Comparison of ENCODE assay signal across 10 mouse cellular contexts in genomic region chr11:31830213-31831151, GRCm38 (mm10). TPM values are rescaled to one million over a fixed set of nuclear protein-coding genes. Genes with fewer than 3 reads are reported as not detected.
DNase-seq lines count a peak whose midpoint lies in the region; ATAC-seq and TF ChIP-seq lines count a peak whose summit lies in the region.
"Had no signal": no experiment of that assay in that cellular context is flagged by ENCODE, and none has a peak within 500 bp of the region (broad histone marks: within the 10 kb centered on the region; RNA-seq: fewer than 3 reads in every experiment).

No protein-coding gene starts in this region.

- no peak for ATAC-seq in kidney, postnatal 0 days (replicated peaks; ENCODE audit: low FRiP score, low read depth)

- no peaks in the 10 kb centered on the region for H3K9me3 ChIP-seq in kidney, postnatal 0 days (replicated peaks; ENCODE audit: low read length)

- 46% methylated on average over 10 of the region's 10 CpGs for WGBS in liver, adult 2 months
- WGBS in kidney, postnatal 0 days, result 37% methylated on average over 10 of the region's 10 CpGs

- no peaks in the 10 kb centered on the region for H3K36me3 ChIP-seq in liver, adult 2 months (ENCODE audit: control insufficient read depth, insufficient read depth, low read length)
- H3K36me3 ChIP-seq in kidney, postnatal 0 days (ENCODE audit: insufficient read depth, low read length), result no peaks in the 10 kb centered on the region

- peak; percentile 63 to 84 for DNase-seq in adrenal gland, adult (ENCODE audit: inconsistent age in 2 of 2, low spot score in 1 of 2)
- no peak for DNase-seq in adrenal gland, adult 8-10 months
- DNase-seq in liver, adult 2 months (ENCODE audit: extremely low read depth, low read depth, low spot score), result peak; percentile 98
- DNase-seq in liver, result no peak
- DNase-seq in kidney, postnatal 0 days (ENCODE audit: low spot score), result peak; percentile 73
- DNase-seq in retina, embryonic 14.5 days (ENCODE audit: low spot score), result peak; percentile 24
- DNase-seq in ovary, postnatal 10 days (ENCODE audit: low spot score), result no peak
- DNase-seq in frontal cortex, postnatal 25 days (ENCODE audit: low spot score in 2 of 2), result no peak
- DNase-seq: thymus, postnatal 36 days had no signal

- peaks cover 42% of the 10 kb centered on the region for H3K4me1 ChIP-seq in liver, adult 2 months (ENCODE audit: control insufficient read depth, insufficient read depth, low read length)
- H3K4me1 ChIP-seq in kidney, postnatal 0 days (replicated peaks; ENCODE audit: insufficient read depth, low read length), result peaks cover 20% of the 10 kb centered on the region

- no peaks in the 10 kb centered on the region for H3K27me3 ChIP-seq in liver, adult 2 months (ENCODE audit: control insufficient read depth, insufficient read depth, low read length)
- H3K27me3 ChIP-seq in kidney, postnatal 0 days (ENCODE audit: insufficient read depth, low read length), result no peaks in the 10 kb centered on the region

- no peaks in the 10 kb centered on the region for H3K79me2 ChIP-seq in liver, adult 2 months (ENCODE audit: control insufficient read depth, insufficient read depth, low read length)

- no peak for TF ChIP-seq POLR2A in liver, adult 2 months (IDR thresholded peaks at IDR 0.05; ENCODE audit: extremely low read depth, insufficient read depth, low read length)

- H3K4me2 ChIP-seq in kidney, postnatal 0 days (ENCODE audit: low read length), result no peak overlapping the region

- H3K9ac ChIP-seq in liver, adult 2 months (ENCODE audit: low read depth, low read length), result peak overlapping the region; percentile 65
- H3K9ac ChIP-seq in kidney, postnatal 0 days (ENCODE audit: low read depth, low read length), result no peak overlapping the region

- H3K27ac ChIP-seq in liver, adult 2 months (replicated peaks; ENCODE audit: insufficient read depth, low read depth, low read length), result peak overlapping the region; percentile 89
- peak overlapping the region; percentile 79 for H3K27ac ChIP-seq in kidney, postnatal 0 days
- H3K27ac ChIP-seq: macrophage had no signal

- TF ChIP-seq CTCF in liver, adult 2 months (IDR thresholded peaks at IDR 0.05; ENCODE audit: low read depth, low read length), result no peak
- TF ChIP-seq CTCF in kidney, postnatal 0 days (IDR thresholded peaks at IDR 0.05; ENCODE audit: low read depth), result no peak

- no peak overlapping the region for H3K4me3 ChIP-seq in liver, adult 2 months (ENCODE audit: insufficient read depth, low read depth, low read length)
- no peak overlapping the region for H3K4me3 ChIP-seq in kidney, postnatal 0 days (replicated peaks; ENCODE audit: low read depth, low read length)

RNA-seq across cellular contexts. Expression of gene Cpeb4, which starts 41.5 kb away (rescaled TPM):
- 100 to 1,000 TPM in 3 of 4 experiments, 10 to 100 TPM in 1; 96.9 to 175 (median 107) TPM for total RNA-seq in adrenal gland, adult 8-10 months (2022)
- 30.6 and 37.0 TPM in 2 replicates for total RNA-seq in liver, adult 2 months (2014; rRNA removed)
- 9.0 and 10.3 TPM in 2 replicates for polyA plus RNA-seq in liver, adult 2 months (2012; rRNA removed)
- 6.1 and 6.7 TPM in 2 replicates for polyA plus RNA-seq in kidney, postnatal 0 days (2015; fragmentation: Nextera tagmentation; extraction: Ambion mirVana)

Comparison
In these comparisons a context has a peak if more than half of its experiments do, and no peak if none do; other contexts are left out.
1. DNase-seq: peak in adrenal gland, adult (2 of 2), liver, adult 2 months (single experiment), kidney, postnatal 0 days (single experiment) and retina, embryonic 14.5 days (single experiment); none in adrenal gland, adult 8-10 months (single experiment), liver (single experiment), ovary, postnatal 10 days (single experiment) and frontal cortex, postnatal 25 days (0 of 2).